Mouse (Mus musculus): ENCODE measurements around the gene Fgfr2.

Fgfr2 gene

DNA sequence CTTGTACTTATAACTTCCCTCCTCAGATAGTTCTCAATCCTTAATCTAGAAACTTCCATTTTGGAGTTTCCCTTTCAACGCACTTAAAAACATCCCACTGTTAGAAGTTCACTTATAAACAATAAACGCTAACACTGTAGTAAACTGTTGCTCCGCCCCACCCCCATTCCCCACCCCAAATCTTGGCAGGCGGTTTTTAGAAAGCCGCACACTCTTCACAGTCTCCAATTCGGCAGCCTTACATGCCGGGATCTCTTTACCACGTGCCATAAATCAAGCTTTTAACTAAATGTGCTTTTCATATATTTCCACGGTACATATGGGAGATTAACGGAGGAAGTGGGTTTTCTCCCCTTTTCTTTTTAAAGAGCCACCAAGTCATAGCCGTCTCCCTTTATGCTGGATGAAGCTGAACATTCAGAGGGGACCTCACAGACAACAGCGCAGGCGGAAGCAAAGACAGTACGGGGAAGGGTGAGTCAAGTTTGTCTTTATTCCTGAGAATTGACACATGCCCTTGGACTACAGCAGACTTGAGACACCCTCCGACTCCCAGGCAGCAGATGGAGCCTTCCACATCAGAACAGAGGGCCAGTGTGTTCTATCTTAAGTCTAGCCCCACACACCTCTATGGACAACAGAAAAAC, 2932.7 kb downstream of the Fgfr2 start:
- Histone ChIP-seq H3K27me3 (ENCODE audit: insufficient read depth, low read length) (peaks cover 8% of the 10 kb centered on the region; the same call in 1 of the 2 replicates), H3K4me1 (replicated peaks; ENCODE audit: low read depth, low read length) (peaks cover 24% of the 10 kb centered on the region), H3K4me3 (replicated peaks; ENCODE audit: low read length) (no peak overlapping the region), H3K36me3 (ENCODE audit: insufficient read depth, low read length) (no peaks in the 10 kb centered on the region), H3K9me3 (ENCODE audit: low read length) (no peaks in the 10 kb centered on the region)
- no peak for TF ChIP-seq POU5F1 (IDR thresholded peaks at IDR 0.05; ENCODE audit: borderline replicate concordance, low read length)
- TF ChIP-seq CTCF (conservative IDR thresholded peaks at IDR 0.05; ENCODE audit: low read length): no peak
- no peak for TF ChIP-seq NANOG (IDR thresholded peaks at IDR 0.05; ENCODE audit: borderline replicate concordance, low read length)

DNA sequence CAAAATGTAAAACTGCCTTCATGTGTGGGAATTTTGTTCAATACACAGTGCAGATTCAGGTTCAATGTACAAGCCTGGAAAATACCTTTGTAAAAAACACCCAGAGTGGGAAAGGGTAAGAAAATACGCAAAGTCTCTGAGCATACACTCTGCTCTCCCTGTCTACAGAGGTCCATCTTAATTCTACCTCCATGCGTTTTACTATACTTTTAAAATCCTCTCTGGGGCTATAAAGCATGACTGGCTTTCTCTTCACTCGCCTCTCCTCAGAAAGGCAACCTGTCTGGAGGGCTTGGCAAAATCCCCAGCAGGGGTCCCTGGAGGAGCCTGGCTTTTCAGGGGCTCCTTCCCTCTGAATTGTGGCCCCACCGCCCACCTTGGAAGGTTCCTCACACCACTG, 2933.2 kb downstream of the Fgfr2 start:
- no peak overlapping the region for H3K4me3 ChIP-seq (replicated peaks; ENCODE audit: low read length)
- peaks cover 28% of the 10 kb centered on the region for H3K4me1 ChIP-seq (replicated peaks; ENCODE audit: low read depth, low read length)
- TF ChIP-seq NANOG (IDR thresholded peaks at IDR 0.05; ENCODE audit: borderline replicate concordance, low read length) (no peak), POU5F1 (IDR thresholded peaks at IDR 0.05; ENCODE audit: borderline replicate concordance, low read length) (no peak), CTCF (conservative IDR thresholded peaks at IDR 0.05; ENCODE audit: low read length) (no peak)
- H3K27me3 ChIP-seq (ENCODE audit: insufficient read depth, low read length): peaks cover 8% of the 10 kb centered on the region; the same call in 1 of the 2 replicates
- peaks cover 3% of the 10 kb centered on the region; the same call in 1 of the 2 replicates for H3K36me3 ChIP-seq (ENCODE audit: insufficient read depth, low read length)
- H3K9me3 ChIP-seq (ENCODE audit: low read length): no peaks in the 10 kb centered on the region

DNA sequence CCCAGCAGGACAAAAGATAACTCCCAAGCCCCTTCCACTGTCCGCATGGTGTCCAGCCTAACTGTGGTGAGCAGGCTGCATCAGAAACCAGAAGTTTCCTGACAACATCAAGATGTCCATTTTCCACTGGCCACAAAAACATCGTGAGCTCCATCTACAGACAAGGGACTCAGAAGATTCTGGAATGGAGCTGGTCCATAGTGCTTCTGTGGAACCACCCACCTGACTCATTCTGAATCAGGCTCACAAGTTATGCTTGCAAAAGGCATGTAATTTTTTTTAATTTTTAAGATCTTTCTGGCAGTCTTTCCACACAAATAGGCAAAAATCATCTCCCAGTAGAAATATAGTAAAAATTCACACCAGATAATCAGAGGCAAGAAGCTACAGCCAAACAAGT, 2935.0 kb downstream of the Fgfr2 start:
- Histone ChIP-seq H3K9me3 (ENCODE audit: low read length) (no peaks in the 10 kb centered on the region), H3K36me3 (ENCODE audit: insufficient read depth, low read length) (peaks cover 5% of the 10 kb centered on the region; the same call in 1 of the 2 replicates)
- TF ChIP-seq NANOG (IDR thresholded peaks at IDR 0.05; ENCODE audit: borderline replicate concordance, low read length) (no peak), POU5F1 (IDR thresholded peaks at IDR 0.05; ENCODE audit: borderline replicate concordance, low read length) (no peak), CTCF (conservative IDR thresholded peaks at IDR 0.05; ENCODE audit: low read length) (no peak)

DNA sequence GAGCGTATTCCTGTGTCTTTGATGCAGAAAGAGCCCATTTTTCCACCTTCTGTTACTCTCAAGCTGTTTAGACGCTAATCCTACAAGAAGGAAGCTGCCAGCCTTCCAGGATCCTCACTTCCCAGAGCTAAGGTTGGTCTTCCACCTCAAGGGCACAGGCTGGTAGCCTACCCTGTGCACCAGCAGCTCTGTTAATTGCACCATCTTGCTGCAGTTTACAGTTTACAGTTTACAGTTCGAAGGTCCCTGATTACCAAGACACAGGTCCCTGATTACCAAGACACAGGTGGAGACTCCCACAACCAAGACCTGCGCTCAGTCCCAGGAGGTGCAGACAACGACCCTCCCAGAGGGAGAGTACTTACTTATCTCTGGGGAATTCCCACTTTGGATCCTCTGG, 2938.3 kb downstream of the Fgfr2 start:
- Histone ChIP-seq H3K4me1 (replicated peaks; ENCODE audit: low read depth, low read length) (peaks cover 19% of the 10 kb centered on the region), H3K9me3 (ENCODE audit: low read length) (no peaks in the 10 kb centered on the region), H3K27me3 (ENCODE audit: insufficient read depth, low read length) (peaks cover 8% of the 10 kb centered on the region), H3K4me3 (replicated peaks; ENCODE audit: low read length) (no peak overlapping the region), H3K36me3 (ENCODE audit: insufficient read depth, low read length) (peaks cover 10% of the 10 kb centered on the region)
- TF ChIP-seq NANOG (IDR thresholded peaks at IDR 0.05; ENCODE audit: borderline replicate concordance, low read length) (no peak), CTCF (conservative IDR thresholded peaks at IDR 0.05; ENCODE audit: low read length) (no peak), POU5F1 (IDR thresholded peaks at IDR 0.05; ENCODE audit: borderline replicate concordance, low read length) (no peak)

More for the DNA sequence above, 2935.0 kb downstream of the Fgfr2 start:
- H3K4me1 ChIP-seq (replicated peaks; ENCODE audit: low read depth, low read length): peaks cover 31% of the 10 kb centered on the region
- no peak overlapping the region for H3K4me3 ChIP-seq (replicated peaks; ENCODE audit: low read length)
- H3K27me3 ChIP-seq (ENCODE audit: insufficient read depth, low read length): peaks cover 8% of the 10 kb centered on the region; the same call in 1 of the 2 replicates

DNA sequence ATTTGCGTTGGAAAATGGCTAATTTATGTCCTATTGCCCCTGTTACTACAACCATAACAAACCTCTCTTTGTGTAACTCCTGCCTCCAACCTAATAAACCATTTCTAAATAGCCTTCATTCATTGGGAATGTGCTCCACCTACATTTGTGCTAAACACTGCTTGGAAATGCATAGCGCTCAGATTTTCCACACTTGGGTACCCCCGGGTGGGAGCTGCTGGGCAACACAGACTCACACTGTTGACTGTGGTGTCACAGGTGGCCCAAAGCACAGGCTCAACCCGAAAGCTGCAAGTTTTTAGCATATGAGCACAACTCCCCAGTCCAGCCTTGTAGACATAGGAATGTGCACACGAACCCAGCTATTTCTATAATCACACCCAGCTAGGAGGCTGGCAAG, 2939.2 kb downstream of the Fgfr2 start:
- Histone ChIP-seq H3K4me3 (replicated peaks; ENCODE audit: low read length) (no peak overlapping the region), H3K27me3 (ENCODE audit: insufficient read depth, low read length) (peaks cover 8% of the 10 kb centered on the region), H3K9me3 (ENCODE audit: low read length) (no peaks in the 10 kb centered on the region), H3K4me1 (replicated peaks; ENCODE audit: low read depth, low read length) (peaks cover 18% of the 10 kb centered on the region), H3K36me3 (ENCODE audit: insufficient read depth, low read length) (peaks cover 10% of the 10 kb centered on the region)
- TF ChIP-seq NANOG (IDR thresholded peaks at IDR 0.05; ENCODE audit: borderline replicate concordance, low read length): no peak
- no peak for TF ChIP-seq CTCF (conservative IDR thresholded peaks at IDR 0.05; ENCODE audit: low read length)
- no peak for TF ChIP-seq POU5F1 (IDR thresholded peaks at IDR 0.05; ENCODE audit: borderline replicate concordance, low read length)

DNA sequence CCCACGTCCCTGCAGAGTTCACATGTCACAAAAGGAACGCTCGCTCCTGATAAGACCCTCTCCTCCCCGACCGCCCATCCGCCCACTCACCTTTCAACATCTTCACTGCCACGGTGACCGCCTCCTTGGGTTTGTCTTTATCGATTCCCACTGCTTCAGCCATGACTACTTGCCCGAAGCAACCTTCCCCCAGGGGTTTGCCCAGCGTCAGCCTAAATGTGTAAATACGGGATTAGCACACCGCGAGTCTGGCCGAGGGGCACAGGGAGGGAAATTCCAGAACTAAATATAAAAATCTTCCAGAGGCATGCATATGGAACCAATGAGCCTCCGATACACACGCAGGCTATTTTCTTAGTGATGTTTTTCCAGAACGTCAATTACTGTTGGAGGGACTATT, 2940.6 kb downstream of the Fgfr2 start:
- H3K9me3 ChIP-seq (ENCODE audit: low read length): no peaks in the 10 kb centered on the region
- no peak for TF ChIP-seq CTCF (conservative IDR thresholded peaks at IDR 0.05; ENCODE audit: low read length)
- no peak for TF ChIP-seq NANOG (IDR thresholded peaks at IDR 0.05; ENCODE audit: borderline replicate concordance, low read length)
- TF ChIP-seq POU5F1 (IDR thresholded peaks at IDR 0.05; ENCODE audit: borderline replicate concordance, low read length): no peak
- H3K4me1 ChIP-seq (replicated peaks; ENCODE audit: low read depth, low read length): peaks cover 29% of the 10 kb centered on the region
- no peak overlapping the region for H3K4me3 ChIP-seq (replicated peaks; ENCODE audit: low read length)
- H3K36me3 ChIP-seq (ENCODE audit: insufficient read depth, low read length): peaks cover 13% of the 10 kb centered on the region
- H3K27me3 ChIP-seq (ENCODE audit: insufficient read depth, low read length): peaks cover 4% of the 10 kb centered on the region; the same call in 1 of the 2 replicates

DNA sequence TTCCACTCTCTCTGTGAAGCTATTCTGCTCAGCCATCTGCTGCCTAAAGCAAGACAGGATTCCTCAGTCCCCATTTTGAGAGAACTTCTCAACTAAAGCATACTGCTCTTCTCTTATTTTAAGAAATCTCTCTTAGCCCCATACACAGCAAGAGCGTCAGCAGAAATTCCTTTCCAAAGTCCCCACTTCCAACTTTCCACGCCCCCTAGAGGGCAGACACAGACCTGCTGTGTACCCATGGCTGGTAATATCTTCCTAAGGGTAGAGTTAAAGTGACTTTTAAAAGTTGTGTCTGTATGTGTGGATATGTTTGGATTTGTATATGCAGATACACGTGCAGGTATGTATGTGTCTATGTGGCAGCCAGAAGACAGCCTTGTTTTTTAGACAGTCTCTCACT, 2944.2 kb downstream of the Fgfr2 start:
- H3K9me3 ChIP-seq (ENCODE audit: low read length): no peaks in the 10 kb centered on the region
- H3K36me3 ChIP-seq (ENCODE audit: insufficient read depth, low read length): peaks cover 12% of the 10 kb centered on the region; the same call in 1 of the 2 replicates
- peaks cover 31% of the 10 kb centered on the region for H3K4me1 ChIP-seq (replicated peaks; ENCODE audit: low read depth, low read length)
- no peak overlapping the region for H3K4me3 ChIP-seq (replicated peaks; ENCODE audit: low read length)
- H3K27me3 ChIP-seq (ENCODE audit: insufficient read depth, low read length): peaks cover 4% of the 10 kb centered on the region; the same call in 1 of the 2 replicates
- no peak for TF ChIP-seq NANOG (IDR thresholded peaks at IDR 0.05; ENCODE audit: borderline replicate concordance, low read length)
- TF ChIP-seq POU5F1 (IDR thresholded peaks at IDR 0.05; ENCODE audit: borderline replicate concordance, low read length): no peak
- TF ChIP-seq CTCF (conservative IDR thresholded peaks at IDR 0.05; ENCODE audit: low read length): peak; percentile 47

DNA sequence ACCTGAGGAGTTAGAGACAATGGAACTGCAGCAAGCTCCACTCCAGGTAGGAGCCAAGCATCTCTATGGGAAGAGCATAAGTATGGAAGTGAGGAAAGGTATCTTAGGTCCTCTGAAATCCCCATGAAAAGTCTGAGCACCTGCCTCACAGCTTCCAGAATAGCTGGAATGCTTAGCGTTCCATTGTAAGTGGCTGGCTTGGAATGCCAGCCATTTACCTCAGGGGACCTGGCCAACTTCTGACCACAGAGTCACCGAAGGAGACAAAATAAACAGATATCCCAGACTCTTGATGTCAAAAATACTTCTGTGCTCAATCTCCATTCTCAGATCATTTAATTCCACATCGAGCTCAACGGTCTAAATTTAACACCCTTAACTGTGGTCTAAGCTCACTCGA, 2946.1 kb downstream of the Fgfr2 start:
- peaks cover 17% of the 10 kb centered on the region for H3K36me3 ChIP-seq (ENCODE audit: insufficient read depth, low read length)
- peaks cover 24% of the 10 kb centered on the region for H3K4me1 ChIP-seq (replicated peaks; ENCODE audit: low read depth, low read length)
- no peaks in the 10 kb centered on the region for H3K9me3 ChIP-seq (ENCODE audit: low read length)
- peaks cover 4% of the 10 kb centered on the region; the same call in 1 of the 2 replicates for H3K27me3 ChIP-seq (ENCODE audit: insufficient read depth, low read length)
- no peak overlapping the region for H3K4me3 ChIP-seq (replicated peaks; ENCODE audit: low read length)
- no peak for TF ChIP-seq NANOG (IDR thresholded peaks at IDR 0.05; ENCODE audit: borderline replicate concordance, low read length)
- no peak for TF ChIP-seq CTCF (conservative IDR thresholded peaks at IDR 0.05; ENCODE audit: low read length)
- TF ChIP-seq POU5F1 (IDR thresholded peaks at IDR 0.05; ENCODE audit: borderline replicate concordance, low read length): no peak

Data from E14TG2a.4 (cell line).